Mouse (Mus musculus): Measurements from ENCODE around the gene Galm. TPM values are rescaled to one million over a fixed set of nuclear protein-coding genes. Genes with fewer than 3 reads are reported as not detected.
"Not testable (repeated sequence)": the region's sequence is repeated elsewhere in the genome, so short reads cannot be mapped to it uniquely, and the experiment has no call there.

The Galm gene
- total RNA-seq, 2 experiments from 2014 or later = 17.7 to 22.6 TPM

DNA sequence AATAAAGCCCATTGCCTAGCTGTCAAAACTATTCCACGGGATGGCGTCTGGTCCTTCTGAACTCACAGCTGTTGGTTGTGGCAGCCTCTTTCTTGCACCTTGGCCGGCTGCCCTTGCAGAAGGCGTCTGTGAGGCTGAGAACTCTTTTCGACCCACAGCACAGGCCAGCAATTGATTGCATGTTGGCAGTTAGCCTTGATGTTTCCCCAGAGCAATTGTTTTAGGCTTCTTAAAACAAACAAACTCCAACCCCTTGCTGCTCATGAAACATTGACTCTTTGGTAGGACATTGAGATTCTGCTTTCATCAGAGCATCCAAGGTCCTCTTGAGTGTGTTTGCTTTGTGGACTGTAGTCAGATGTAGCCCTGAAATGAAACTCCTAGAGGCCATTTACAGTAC lies 33.2 kb downstream of the Galm start:
- peak in 1 of 2 experiments; percentile 46 for DNase-seq (ENCODE audit: low spot score in 2 of 2)

GRCm38 (mm10) chr17:80163991-80164390 lies 36.7 kb downstream of the Galm start:
- DNase-seq (ENCODE audit: low spot score in 2 of 2) = no peak

GRCm38 (mm10) chr17:80165741-80166140 lies 38.5 kb downstream of the Galm start:
- no peak for DNase-seq (ENCODE audit: low spot score in 2 of 2)

- no peak for DNase-seq (ENCODE audit: low spot score in 2 of 2)
Observed at GRCm38 (mm10) chr17:80166346-80166745, 39.1 kb downstream of the Galm start.

GRCm38 (mm10) chr17:80167436-80167835 lies 40.2 kb downstream of the Galm start:
- DNase-seq (ENCODE audit: low spot score in 2 of 2) = no peak

- DNase-seq (ENCODE audit: low spot score in 2 of 2) = no peak
Observed at GRCm38 (mm10) chr17:80167851-80168251, 40.6 kb downstream of the Galm start.

- DNase-seq (ENCODE audit: low spot score in 2 of 2) = no peak
Observed at GRCm38 (mm10) chr17:80168425-80169182, 41.3 kb downstream of the Galm start.

GRCm38 (mm10) chr17:80169792-80170191 lies 42.5 kb downstream of the Galm start:
- DNase-seq (ENCODE audit: low spot score in 2 of 2) = no peak

DNA sequence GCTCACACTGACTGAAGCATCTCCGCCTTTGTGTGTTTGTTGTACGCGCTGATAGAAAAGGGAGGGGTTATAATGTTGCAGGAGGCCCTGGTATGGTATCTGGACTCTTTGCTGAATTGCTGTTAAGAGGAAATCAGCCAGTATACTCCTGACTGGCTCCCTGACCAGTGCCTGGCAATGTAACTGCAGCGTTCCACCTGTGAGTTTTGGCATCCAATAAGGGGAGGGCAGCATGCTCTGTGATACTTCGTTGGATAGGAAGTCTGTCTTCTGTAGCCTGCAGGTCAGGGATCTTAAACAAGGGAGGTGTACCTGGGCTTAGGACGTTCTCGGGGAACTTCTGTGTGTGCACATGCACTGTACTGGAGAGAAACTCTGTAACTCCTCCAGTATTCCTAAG lies 43.7 kb downstream of the Galm start:
- no peak for DNase-seq (ENCODE audit: low spot score in 2 of 2)

GRCm38 (mm10) chr17:80171948-80172347 lies 44.7 kb downstream of the Galm start:
- no peak for DNase-seq (ENCODE audit: low spot score in 2 of 2)

- no peak for DNase-seq (ENCODE audit: low spot score in 2 of 2)
Observed at GRCm38 (mm10) chr17:80172761-80173160, 45.5 kb downstream of the Galm start.

- DNase-seq (ENCODE audit: low spot score in 2 of 2) = no peak
Observed at GRCm38 (mm10) chr17:80173708-80174107, 46.4 kb downstream of the Galm start.

- no peak for DNase-seq (ENCODE audit: low spot score in 2 of 2)
Observed at GRCm38 (mm10) chr17:80174146-80174545, 46.9 kb downstream of the Galm start.

GRCm38 (mm10) chr17:80174699-80175385 lies 47.6 kb downstream of the Galm start:
- DNase-seq (ENCODE audit: low spot score in 2 of 2) = no peak

DNA sequence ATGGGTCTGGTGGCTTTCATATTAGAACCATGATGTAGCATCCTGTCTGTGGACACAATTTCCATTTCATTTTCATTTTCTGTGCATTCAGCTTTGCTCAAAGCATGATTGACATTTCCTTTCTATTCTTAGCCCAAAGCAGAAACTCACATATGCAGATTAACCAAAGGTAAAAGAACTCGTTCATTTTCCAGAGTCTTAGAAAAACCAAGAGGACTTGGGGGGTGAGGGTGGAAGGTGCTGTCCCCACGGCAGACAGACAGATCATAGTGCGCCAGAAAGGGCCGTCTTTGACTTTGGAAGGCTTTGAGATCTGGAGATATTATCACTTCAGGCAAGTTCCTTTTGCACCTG lies 48.1 kb downstream of the Galm start:
- DNase-seq (ENCODE audit: low spot score in 2 of 2) = no peak

DNA sequence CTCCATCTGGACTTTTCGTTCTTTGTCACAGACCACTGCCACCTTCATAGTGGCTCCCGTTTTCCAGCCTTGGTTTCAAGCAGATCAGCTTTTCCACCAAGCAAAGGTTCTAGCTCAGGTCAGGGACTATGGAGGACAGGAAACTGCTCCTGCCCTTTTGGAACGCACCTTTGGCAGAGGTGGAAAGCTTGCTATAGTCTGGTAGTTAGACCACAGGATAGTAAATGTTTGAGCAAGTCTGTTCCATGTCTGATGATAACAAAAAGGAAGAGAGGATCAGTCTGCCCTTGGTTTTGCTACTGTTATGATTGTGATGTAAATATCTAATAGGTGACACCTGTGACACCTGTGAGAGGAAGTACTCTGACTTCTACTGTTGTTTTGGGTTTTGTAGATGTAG lies 48.7 kb downstream of the Galm start:
- no peak for DNase-seq (ENCODE audit: low spot score in 2 of 2)

GRCm38 (mm10) chr17:80178846-80179245 lies 51.6 kb downstream of the Galm start:
- not testable (repeated sequence) for DNase-seq (ENCODE audit: low spot score in 2 of 2)

- DNase-seq (ENCODE audit: low spot score in 2 of 2) = peak; percentile 63 to 70
Observed at GRCm38 (mm10) chr17:80179959-80180358, 52.7 kb downstream of the Galm start.

GRCm38 (mm10) chr17:80180468-80180867 lies 53.2 kb downstream of the Galm start:
- no peak for DNase-seq (ENCODE audit: low spot score in 2 of 2)

DNA sequence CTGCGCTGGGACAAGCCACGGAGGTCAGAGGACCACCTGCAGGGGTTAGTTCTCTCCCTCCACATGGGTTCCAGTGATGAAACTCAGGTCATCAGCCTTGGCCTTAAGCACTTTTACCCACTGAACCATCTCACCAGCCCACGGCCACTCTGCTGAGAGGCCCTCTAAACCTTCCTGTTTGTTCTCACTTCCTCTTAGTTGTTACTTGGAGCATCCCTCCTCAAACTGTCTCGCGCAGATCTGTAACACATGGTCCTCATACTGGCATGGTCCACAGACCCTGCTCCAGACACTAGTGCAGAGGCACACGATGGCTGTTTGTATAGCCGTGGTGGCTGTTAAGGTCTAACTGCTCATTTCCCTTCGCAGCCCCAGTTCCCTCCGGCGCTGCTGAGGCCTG lies 56.3 kb downstream of the Galm start:
- DNase-seq (ENCODE audit: low spot score in 2 of 2) = no peak

GRCm38 (mm10) chr17:80193075-80193474 lies 65.8 kb downstream of the Galm start:
- no peak for DNase-seq (ENCODE audit: low spot score in 2 of 2)

DNA sequence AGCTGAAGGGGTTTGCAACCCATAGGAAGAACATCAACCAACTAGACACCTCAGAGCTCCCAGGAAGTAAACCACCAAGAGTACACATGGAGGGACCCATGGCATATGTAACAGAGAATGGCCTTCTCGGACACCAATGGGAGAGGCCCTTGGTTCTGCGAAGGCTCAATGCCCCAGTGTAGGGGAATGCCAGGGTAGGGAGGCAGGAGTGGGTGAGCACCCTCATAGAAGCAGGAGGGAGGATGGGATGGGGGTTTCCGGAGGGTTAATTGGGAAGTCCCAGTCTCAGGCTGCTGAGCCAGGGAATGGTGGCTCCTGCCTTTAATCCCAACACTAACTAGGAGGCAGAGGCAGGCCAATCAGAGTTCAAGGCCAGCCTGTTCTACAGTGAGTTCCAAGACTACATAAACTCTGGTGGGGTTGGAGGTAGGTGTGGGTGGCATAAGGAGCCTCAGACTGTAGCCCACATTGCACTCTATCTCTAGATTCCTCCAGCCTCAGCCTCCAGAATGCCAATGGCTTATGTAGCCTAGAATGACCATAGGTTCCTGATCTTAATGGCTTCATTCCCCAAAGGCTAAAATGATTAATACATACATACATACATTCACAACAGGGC lies 72.0 kb downstream of the Galm start:
- DNase-seq (ENCODE audit: low spot score in 2 of 2) = no peak

Measured in adrenal gland, adult 18-20 months (tissue).